Mouse (Mus musculus): ENCODE data around the gene Sbsn. TPM values are rescaled to one million over a fixed set of nuclear protein-coding genes. Genes with fewer than 3 reads are reported as not detected.
"Not testable (repeated sequence)": the region's sequence is repeated elsewhere in the genome, so short reads cannot be mapped to it uniquely, and the experiment has no call there.

Sbsn gene
- total RNA-seq (2021): 76.3 and 82.7 TPM in 2 replicates
- long read RNA-seq, experiment 1, transcript Sbsn-203 (4 exons, 732 nt): major isoform, 44 of 72 reads
- long read RNA-seq, experiment 1, transcript Sbsn-201 (4 exons, 2,221 nt): minor isoform, 25 of 72 reads
- long read RNA-seq, experiment 1, partial matches to known transcripts: 0 of 72 reads
- long read RNA-seq, experiment 1, other reads (novel, unspliced or antisense): 0 of 72 reads
- long read RNA-seq, experiment 2, transcript Sbsn-203 (4 exons, 732 nt): major isoform, 22 of 31 reads
- long read RNA-seq, experiment 2, transcript Sbsn-201 (4 exons, 2,221 nt): minor isoform, 7 of 31 reads
- long read RNA-seq, experiment 2, partial matches to known transcripts: 0 of 31 reads
- long read RNA-seq, experiment 2, other reads (novel, unspliced or antisense): 2 of 31 reads

DNA sequence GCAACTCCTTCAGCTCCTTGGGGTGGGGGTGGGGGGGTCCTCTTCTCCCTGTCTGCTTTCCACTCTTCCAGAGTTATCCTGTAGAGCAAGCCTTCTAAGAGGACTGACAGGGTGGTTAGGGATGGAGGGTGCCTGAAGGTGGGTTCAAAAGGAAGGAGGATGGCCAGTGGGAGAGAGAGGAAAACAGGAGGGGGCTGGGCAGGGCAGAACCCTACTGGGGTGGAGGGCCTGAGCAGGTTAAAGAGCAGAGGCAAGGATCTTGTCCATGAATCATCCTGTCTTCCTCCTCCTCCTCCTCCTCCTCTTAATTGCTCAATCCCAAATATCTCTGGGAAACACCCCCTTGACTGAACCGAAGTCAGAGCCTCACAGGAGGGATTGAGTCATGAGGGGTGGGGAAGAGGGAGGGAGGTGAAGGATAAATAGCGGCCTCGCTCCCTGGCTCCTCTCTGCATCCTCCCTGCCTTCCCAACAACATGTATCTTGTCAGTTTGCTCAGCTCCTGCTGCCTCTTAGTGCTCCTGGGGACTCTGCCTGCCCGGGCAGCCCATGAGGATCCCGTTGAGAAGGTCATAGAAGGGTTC is at the start of gene Sbsn:
Gene Sbsn, plus strand, starts transcription at position 386 of the 584 bp plus-strand sequence.
- DNase-seq: peak; percentile 74

DNA sequence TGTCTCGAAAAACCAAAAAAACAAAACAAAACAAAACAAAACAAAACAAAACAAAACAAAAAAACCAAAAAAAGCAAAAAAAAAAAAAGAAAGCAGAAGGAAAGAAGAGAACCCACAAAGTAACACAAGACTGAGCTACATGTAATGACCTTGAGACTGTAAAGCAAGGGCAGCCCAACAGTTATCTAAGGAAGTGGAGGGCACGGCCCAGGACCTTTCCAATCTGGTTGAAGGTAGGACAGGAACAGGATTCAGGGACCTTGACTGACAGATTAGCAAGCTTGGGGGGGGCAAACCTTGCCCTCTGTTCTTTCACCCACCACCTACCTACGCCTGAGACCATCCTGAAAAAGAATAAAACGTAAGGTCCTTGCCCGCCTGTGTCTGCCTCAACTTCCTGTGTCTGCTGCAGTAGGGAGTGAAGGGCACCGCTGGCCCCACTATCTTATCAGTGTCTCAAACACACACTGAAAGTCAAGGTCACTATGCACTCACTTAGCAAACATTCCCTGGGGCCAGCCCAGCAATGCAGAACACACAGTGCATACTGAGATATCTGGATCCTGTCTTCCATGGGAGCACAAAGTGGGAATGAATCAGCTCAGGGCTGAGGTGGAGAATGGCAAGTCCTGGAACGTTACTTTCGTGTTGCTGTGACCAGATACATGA is 44.9 kb upstream of the Sbsn start:
- peak; percentile 66 for DNase-seq

DNA sequence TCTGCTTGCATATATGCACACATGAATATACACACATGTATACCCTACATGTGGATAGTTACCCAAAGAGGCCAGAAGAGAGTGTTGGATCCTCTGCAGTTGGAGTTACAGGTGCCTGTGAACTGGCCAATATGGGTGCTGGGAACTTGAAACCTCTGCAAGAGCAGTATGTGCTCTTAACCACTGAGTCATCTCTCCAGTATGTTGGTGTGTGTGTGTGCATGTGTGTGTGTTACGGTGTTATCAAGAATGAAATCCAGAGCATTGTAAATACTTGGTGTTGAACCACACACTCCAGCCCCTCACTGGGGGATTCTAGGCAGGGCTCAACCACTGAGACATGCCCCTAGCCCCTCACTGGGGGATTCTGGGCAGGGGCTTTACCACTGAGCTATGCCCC is 43.8 kb upstream of the Sbsn start:
- DNase-seq: peak; percentile 24

DNA sequence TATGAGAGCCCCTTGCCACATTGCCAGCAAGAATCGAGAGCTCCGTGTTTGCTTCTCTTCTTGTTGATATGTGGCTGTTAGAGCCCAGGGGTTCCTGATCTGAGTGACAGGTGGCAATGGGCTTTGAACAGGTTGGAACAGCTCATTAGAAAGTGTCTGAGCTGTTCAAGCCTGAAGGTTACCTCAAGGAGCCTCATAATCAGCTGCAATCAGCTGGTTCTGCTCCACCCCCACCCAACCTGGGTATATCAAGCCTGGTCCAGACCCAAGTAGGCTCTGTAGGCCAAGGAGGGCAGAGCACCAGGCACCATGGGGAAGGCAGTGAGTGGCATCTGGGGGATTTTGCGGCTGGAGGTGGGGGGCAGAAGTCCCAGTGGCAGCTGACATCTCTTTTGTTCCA is 39.3 kb upstream of the Sbsn start, which contains the start of gene Atp4a:
Gene Atp4a, plus strand, starts transcription at position 268 of the 400 bp plus-strand sequence.
- no peak for DNase-seq

DNA sequence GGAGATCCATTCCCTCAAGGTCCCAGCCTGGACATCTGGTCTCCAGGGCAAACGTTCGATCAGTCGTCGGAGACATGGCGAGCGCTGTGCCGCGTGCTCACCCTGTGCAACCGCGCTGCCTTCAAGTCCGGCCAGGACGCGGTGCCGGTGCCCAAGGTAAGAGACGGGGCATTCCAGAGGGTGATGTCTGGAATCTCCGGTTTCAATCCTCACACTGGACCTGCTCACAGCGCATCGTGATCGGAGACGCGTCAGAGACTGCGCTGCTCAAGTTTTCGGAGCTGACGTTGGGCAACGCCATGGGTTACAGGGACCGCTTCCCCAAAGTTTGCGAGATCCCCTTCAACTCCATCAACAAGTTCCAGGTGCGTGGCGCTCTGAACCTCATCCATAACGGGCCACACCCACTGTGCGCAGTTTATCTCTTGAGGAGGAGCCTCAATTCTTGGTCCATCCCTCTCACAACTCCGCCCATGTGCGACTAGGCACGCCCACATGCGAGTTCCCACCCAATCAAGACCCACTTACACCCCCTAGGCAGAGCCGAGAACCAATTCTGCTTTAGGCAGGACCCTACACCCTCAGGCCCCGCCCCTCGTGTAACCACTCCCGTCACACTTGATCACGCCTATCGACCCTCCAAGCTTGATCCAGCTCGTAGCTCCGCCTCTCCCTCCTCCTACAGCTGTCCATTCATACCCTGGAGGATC is 34.1 kb upstream of the Sbsn start:
- DNase-seq: peak; percentile 91

DNA sequence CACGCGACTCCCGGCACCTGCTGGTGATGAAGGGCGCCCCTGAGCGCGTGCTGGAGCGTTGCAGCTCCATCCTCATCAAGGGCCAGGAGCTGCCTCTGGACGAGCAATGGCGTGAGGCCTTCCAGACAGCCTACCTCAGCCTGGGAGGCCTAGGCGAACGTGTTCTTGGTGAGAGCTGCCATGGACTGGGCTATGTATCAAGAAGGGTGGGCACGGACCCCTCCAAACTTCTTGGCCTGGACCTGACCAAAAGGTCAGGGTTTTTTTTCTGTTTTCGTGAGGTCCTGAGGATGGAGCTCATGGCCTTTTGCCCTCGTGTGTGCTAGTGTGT is 33.6 kb upstream of the Sbsn start:
- DNase-seq: no peak

DNA sequence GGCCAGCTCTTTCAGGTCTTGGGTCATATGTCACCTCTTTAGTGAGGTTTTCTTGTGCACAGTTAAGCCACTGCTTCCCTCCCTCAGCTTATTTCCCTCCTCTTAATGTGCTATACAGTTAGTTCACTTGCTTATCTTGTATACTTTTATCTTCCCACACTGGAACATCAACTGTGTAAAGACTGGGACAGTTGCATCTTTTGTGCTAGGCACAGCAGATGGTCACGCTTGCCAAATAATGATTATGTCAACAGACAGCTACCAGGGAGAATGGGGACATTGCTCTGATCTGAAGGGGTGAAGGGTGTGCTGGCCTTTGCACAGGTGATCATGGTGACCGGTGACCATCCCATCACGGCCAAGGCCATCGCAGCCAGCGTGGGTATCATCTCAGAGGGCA is 31.6 kb upstream of the Sbsn start:
- no peak for DNase-seq

DNA sequence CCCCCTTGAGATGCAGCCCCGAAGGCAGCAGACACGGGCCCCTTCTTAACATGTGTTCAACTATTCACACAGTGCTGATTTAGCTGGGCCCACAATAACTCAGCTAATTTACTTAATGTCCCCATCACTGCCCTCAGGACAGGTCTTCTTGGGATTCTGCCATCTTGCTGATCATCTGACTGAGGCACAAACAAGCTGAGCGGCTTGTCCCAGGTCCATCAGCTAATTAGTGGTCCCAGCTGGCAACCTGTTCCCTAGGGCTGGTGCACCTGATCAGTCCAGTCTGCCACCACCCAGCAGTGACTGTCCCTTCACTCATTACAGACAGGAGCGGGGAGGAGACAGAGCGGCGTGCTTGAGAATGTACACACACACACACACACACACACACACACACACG is 30.0 kb upstream of the Sbsn start:
- DNase-seq: no peak

DNA sequence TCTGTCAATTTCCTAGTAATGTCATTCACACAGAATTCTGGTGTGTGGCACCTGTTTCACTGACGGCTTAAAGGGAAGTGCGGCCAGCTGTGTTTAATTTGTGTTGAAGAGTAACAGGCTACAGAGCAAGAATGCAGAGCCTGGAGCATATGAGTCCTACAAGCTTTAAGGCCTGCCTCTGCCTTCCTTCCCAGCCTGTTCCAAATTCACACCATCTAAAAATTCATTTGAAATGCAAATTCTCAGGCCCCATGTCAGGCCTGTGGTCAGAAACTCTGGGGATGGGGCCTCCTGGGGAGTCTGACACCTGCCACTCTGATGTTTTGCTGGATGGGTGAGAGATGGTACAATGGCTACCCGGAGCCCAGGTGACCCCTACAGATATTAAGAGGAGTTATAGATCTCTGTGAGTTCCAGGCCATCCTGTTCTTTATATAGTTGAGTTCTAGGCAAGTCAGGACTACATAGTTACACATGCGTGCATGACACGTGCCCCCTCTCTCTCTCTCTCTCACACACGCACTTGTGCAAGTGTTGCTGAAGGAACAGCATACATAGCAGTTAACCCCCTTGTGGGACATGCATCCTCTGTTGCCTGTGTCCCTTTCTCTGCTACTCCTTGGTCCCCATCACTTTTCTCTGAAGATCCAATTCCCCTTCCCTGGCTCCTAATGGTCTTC is 27.9 kb upstream of the Sbsn start:
- no peak for DNase-seq

DNA sequence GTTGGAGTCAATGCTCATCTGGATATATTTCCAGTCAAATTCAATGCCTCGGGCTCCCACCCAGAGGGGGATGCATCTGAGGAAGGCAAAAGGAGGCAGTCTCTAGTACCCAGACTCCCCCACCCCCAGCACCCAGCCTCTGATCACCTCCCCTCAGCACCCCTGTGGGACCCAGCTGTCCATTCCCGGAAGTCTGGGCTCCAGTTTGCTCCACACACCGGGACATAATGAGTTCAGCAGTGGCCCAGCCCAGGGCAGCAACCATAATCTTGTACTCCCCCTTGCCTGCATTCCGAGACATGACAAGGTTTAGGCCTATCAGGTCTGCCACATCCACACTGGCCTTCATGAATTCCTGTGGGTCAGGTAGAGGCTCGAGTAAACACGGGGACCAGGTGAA is 23.1 kb upstream of the Sbsn start:
- DNase-seq: no peak

DNA sequence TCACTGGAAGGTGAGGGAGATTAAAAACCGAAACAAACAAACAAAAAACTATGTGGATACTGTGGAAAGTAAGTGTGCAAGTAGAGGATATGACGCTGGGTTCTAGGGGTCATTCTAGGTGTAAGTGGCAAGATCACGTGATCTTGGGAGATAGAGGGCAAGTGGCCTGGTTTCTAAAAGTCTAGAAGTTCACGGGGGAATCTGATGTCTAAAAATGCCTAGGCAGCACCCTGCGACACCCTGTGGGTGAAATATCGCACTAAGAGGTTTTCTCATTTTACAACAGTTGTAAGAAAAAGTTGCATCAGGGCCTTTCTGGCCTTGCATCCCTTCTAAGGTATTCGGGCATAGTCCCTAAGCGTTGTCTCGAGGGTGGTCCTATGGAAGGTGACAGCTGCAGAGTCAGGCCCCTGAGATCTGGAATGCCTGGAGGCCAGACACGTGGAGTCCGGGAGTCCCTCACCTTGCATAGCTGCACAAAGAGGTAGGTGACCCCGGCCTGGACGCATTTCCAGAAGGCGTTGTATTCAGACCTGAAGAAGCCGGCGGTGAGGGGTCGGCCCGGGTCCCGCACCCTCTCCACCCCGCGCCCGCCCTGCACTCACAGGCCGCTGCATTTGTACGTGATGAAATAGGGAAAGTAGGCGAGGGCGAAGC is 22.4 kb upstream of the Sbsn start:
- no peak for DNase-seq

DNA sequence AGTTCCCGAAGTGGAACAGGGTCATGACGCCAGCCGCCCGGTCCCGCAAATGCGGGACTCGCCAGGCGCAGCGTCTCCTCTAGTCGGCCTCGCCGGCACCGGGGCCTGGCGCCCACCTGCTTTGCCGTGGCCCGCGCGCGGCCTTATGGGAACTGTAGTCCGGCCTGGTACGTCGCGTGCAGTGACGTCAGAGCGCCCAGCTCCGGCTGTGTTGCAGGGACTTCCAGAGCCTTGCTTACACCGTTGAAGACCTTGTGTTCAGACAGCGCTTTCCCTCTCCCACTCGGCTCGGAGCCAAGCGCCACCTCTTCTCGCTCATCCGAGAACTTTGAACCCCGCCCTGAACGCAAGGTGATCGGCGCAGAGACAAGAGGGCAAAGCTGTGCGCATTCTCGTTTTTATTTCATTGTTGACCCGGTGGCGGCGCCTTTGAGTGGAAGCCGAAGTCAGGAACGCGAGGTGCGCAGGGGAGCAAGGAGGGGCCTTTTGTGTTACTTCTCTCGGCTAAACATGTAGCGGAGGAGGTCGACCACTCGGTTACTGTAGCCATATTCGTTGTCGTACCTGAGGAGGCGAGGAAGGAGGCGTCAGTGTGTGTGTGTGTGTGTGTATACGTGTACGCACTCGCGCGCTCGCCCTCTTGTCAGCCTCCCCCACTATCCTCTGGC is 21.7 kb upstream of the Sbsn start, which contains the start of gene Tmem147:
Gene Tmem147, minus strand, starts transcription at position 145 of the 668 bp plus-strand sequence.
- DNase-seq: peak; percentile 97

DNA sequence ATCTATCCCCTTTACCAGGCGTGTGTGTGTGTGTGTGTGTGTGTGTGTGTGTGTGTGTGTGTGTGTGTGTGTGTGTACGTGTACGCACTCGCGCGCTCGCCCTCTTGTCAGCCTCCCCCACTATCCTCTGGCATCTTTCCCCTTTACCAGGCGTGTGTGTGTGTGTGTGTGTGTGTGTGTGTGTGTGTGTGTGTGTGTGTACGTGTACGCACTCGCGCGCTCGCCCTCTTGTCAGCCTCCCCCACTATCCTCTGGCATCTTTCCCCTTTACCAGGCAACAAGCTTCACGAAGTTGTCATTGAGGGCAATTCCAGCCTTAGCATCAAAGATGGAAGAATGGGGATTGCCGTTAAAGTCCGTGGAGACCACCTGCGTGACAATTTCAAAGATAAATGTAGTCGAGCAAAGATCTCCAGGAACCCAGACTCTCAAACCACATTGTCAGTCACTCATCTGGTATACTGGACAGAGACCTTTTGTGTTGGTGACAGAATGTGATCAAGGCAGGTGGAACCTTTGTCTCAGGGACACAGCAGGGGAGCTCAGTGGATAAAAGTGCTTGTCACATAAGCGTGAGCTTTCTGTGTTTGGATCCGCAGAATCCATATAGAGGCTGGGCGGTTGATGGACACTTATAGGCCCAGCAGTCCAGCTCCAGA is 21.1 kb upstream of the Sbsn start:
- not testable (repeated sequence) for DNase-seq

DNA sequence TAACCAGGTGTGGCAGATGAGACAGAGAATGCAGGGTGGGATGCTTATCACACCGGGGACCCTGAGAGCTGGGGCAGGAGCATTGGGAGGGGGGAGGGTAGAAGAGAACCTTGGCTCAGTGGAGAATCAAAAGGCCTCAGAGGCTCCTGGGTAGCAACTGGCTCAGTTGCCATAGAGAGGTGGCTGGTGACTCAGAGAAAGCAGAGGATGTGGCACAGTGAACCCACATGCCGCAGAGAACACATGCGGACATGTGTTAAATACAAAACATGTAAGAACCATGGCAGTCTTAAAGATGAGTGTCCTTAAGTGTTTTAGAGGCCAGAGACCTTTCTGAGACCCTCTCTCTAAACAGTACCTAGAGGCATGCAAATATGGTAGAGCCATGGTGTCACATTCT is 15.1 kb upstream of the Sbsn start:
- DNase-seq: no peak

DNA sequence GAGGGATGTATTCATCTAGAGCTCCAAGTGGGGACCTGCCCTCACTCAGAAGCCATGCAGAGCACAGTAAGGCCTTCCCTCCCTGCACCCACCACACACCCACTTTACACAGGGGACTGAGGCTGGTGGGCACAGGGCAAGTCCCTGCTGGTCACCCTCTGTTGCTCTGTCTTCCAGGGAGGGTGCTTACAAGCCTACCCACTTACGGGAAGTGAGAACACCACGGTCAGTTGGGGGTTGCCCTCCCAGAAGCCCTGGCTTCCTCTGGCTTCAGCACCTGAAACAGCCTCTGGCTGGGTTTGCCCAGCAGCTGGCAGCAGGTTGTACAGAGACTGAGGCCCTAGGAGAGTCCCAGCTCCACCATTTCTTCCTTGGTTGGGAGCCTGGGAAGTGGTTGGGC is 8.7 kb upstream of the Sbsn start:
- DNase-seq: not testable (repeated sequence)

DNA sequence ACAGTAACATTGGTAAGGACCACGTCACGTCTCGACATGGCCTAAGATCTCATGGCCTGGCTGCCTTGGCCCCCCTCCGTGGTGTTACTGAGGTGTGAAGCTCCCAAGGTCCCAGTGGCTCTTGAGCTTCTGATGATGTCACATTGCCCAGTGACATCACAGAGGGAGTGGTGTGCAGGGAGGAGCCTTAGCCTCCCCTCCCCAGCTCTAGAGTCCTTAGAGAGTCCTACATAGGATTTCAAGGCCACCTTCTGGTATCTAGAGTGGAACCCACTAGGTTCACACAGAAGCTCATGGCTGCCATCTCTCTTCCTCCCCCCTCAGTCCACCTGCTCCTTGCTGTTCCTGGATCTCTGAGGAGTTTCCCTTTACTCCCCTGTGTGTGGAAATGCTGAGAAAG is 7.7 kb upstream of the Sbsn start, which contains the start of gene Gapdhs:
Gene Gapdhs, minus strand, starts transcription at position 65 of the 400 bp plus-strand sequence.
- DNase-seq: not testable (repeated sequence)

DNA sequence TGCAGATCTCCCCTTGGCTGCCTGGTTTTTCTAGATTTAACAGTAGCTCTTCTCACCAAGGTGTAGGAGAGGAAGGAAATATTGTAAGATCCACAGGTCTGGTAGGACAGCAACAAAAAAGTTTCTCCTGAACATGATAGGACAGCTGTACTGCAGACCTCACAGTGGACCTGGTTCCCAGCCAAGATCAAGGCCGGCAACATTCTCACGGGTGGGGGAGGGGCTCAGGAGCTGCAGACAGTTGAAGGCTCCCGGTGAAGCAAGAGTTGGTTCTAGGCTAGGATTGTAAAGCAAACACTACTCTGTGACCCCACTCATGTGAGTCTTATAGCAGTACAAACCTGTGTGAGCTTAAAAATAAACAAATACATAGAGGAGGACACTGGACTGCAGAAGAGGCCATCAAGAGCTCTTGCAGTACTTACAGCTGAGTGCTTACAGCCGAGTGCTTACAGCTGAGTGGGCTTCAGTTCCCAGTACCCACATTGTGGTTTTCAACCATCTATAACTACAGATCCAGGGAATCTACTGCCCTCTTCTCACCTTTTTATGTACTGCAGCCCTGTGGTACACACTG is 7.2 kb upstream of the Sbsn start:
- peak; percentile 83 for DNase-seq

DNA sequence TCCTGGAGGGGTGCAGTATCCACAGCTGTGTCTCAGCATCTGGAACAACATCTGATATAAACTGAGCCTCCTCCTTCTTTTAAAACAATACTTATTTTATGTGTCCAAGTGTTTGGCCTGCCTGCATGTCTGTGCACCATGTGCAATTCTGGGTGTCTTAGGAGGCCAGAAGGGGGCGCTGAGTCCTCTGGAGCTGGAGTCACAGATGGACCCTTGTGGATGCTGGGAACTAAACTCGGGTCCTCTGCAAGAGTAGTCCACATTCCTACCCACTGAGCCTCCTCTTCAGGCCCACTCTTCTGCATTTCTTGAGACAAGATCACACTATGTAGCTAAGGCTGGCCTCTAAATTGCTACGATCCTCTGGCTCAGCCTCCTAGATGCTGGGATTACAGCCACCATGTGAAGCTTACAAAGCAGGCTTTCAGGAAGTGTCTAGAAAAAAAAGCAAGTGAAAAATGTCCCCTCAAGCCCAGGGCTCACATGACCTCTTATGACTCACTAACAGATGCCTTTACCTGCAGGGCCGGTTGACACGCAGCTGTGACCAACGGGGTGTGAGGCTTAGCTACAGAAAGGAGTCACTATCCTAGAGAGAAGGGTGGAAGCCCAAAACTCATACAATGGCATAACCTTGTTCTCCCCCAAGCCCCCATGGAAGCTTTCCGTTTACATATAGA is 3.6 kb upstream of the Sbsn start:
- DNase-seq: no peak

Measured in adrenal gland, postnatal 14 days (tissue).